Comparison of ENCODE assay signal across 13 mouse cellular contexts in genomic region chr11:80050088-80050487, GRCm38 (mm10). TPM values are rescaled to one million over a fixed set of nuclear protein-coding genes. Genes with fewer than 3 reads are reported as not detected.
DNase-seq lines count a peak whose midpoint lies in the region; ATAC-seq and TF ChIP-seq lines count a peak whose summit lies in the region.
"Had no signal": no experiment of that assay in that cellular context is flagged by ENCODE, and none has a peak within 500 bp of the region (broad histone marks: within the 10 kb centered on the region; RNA-seq: fewer than 3 reads in every experiment).

No protein-coding gene starts in this region.

- peak; percentile 71; the same call in 1 of the 2 replicates for ATAC-seq in kidney, embryonic 14.5 days (ENCODE audit: low FRiP score, low TSS enrichment)
- ATAC-seq: inflammation-experienced regulatory T-cells, adult 6 months had no signal

- H3K36me3 ChIP-seq in kidney, embryonic 14.5 days (ENCODE audit: control insufficient read depth, insufficient read depth, low read length), result peaks cover 37% of the 10 kb centered on the region
- peaks cover 67% of the 10 kb centered on the region for H3K36me3 ChIP-seq in thymus, adult 2 months (ENCODE audit: control insufficient read depth, insufficient read depth, low read length)

- no peak for TF ChIP-seq CTCF in layer of hippocampus, adult 2 months (conservative IDR thresholded peaks at IDR 0.05)
- no peak for TF ChIP-seq CTCF in thymus, adult 2 months (IDR thresholded peaks at IDR 0.05; ENCODE audit: borderline replicate concordance, control insufficient read depth, extremely low read depth, insufficient read depth, low read length, poor library complexity)

- H3K27ac ChIP-seq in kidney, embryonic 14.5 days (ENCODE audit: low read depth, low read length), result no peak overlapping the region
- no peak overlapping the region for H3K27ac ChIP-seq in layer of hippocampus, adult 2 months
- H3K27ac ChIP-seq in thymus, adult 2 months (ENCODE audit: control insufficient read depth, insufficient read depth, low read length), result no peak overlapping the region
- H3K27ac ChIP-seq: left cerebral cortex, adult 2 months had no signal

- no peak overlapping the region for H3K4me2 ChIP-seq in kidney, embryonic 14.5 days (replicated peaks; ENCODE audit: low read depth, low read length)

- no peak for TF ChIP-seq POLR2A in thymus, adult 2 months (IDR thresholded peaks at IDR 0.05; ENCODE audit: control insufficient read depth, extremely low read depth, insufficient read depth, low read length, poor library complexity)

- H3K4me1 ChIP-seq in kidney, embryonic 14.5 days (ENCODE audit: control insufficient read depth, insufficient read depth, low read length), result peaks cover 9% of the 10 kb centered on the region
- no peaks in the 10 kb centered on the region for H3K4me1 ChIP-seq in thymus, adult 2 months (replicated peaks; ENCODE audit: control insufficient read depth, insufficient read depth, low read length)

- H3K4me3 ChIP-seq in kidney, embryonic 14.5 days (ENCODE audit: low read length), result no peak overlapping the region
- no peak overlapping the region for H3K4me3 ChIP-seq in layer of hippocampus, adult 2 months
- no peak overlapping the region for H3K4me3 ChIP-seq in thymus, adult 2 months (ENCODE audit: control insufficient read depth, insufficient read depth, low read length)
- H3K4me3 ChIP-seq: left cerebral cortex, adult 2 months had no signal

- H3K9me3 ChIP-seq in kidney, embryonic 14.5 days (ENCODE audit: control insufficient read depth, low read length), result no peaks in the 10 kb centered on the region

- WGBS in kidney, embryonic 14.5 days, result 15% methylated on average over 2 of the region's 2 CpGs
- 85% methylated on average over 2 of the region's 2 CpGs for WGBS in thymus, adult 2 months

- DNase-seq in kidney, postnatal 14 days, result no peak
- peak; percentile 55 for DNase-seq in Muller cell, postnatal 12 days (ENCODE audit: inconsistent ontology term)
- peak; percentile 22 for DNase-seq in heart, adult 8-10 months (ENCODE audit: low spot score)
- DNase-seq in heart, postnatal 4 days, result peak; percentile 52
- no peak for DNase-seq in layer of hippocampus, adult 2 months (ENCODE audit: low spot score in 2 of 2)
- DNase-seq in cerebellum, adult 9-10 months, result no peak
- DNase-seq in thymus, adult 2 months, result no peak
- DNase-seq: cerebellum, adult 9-11 months; lung, postnatal 36 days; thymus, postnatal 25 days had no signal

- H3K27me3 ChIP-seq in kidney, embryonic 14.5 days (ENCODE audit: control insufficient read depth, insufficient read depth, low read length), result no peaks in the 10 kb centered on the region
- H3K27me3 ChIP-seq in thymus, adult 2 months (ENCODE audit: control insufficient read depth, insufficient read depth, low read length), result no peaks in the 10 kb centered on the region

- no peak overlapping the region for H3K9ac ChIP-seq in kidney, embryonic 14.5 days (ENCODE audit: low read depth, low read length)

RNA-seq across cellular contexts. Expression of gene Crlf3, which starts 30.7 kb away (rescaled TPM):
- polyA plus RNA-seq in kidney, embryonic 14.5 days (2014; fragmentation: Nextera tagmentation; extraction: Ambion mirVana), result 36.9 and 48.2 TPM in 2 replicates
- 10 to 100 TPM in 2 of 4 experiments, 1 to 10 TPM in 2; 9.0 to 14.9 (median 12.1) TPM for total RNA-seq in heart, adult 8-10 months (2022)
- 10 to 100 TPM; 24.0 to 25.4 TPM for total RNA-seq in heart, postnatal 4 days (2021)
- 10 to 100 TPM; 25.7 to 26.2 TPM for total RNA-seq in layer of hippocampus, adult 2 months (2021)
- 65.0 and 65.3 TPM in 2 replicates for polyA plus RNA-seq in thymus, adult 2 months (2012; rRNA removed)

RNA-seq across cellular contexts. Expression of gene Atad5, which starts 39.1 kb away (rescaled TPM):
- 12.3 and 15.8 TPM in 2 replicates for polyA plus RNA-seq in kidney, embryonic 14.5 days (2014; fragmentation: Nextera tagmentation; extraction: Ambion mirVana)
- total RNA-seq in heart, adult 8-10 months (2022), result under 1 TPM; 0.55 to 0.97 (median 0.69) TPM
- 1 to 10 TPM; 8.2 to 8.8 TPM for total RNA-seq in heart, postnatal 4 days (2021)
- 1 to 10 TPM; 3.6 to 4.2 TPM for total RNA-seq in layer of hippocampus, adult 2 months (2021)
- 3.6 and 5.1 TPM in 2 replicates for polyA plus RNA-seq in thymus, adult 2 months (2012; rRNA removed)

RNA-seq across cellular contexts. Expression of gene Suz12, which starts 57.2 kb away (rescaled TPM):
- 32.4 and 36.5 TPM in 2 replicates for polyA plus RNA-seq in kidney, embryonic 14.5 days (2014; fragmentation: Nextera tagmentation; extraction: Ambion mirVana)
- total RNA-seq in heart, adult 8-10 months (2022), result 10 to 100 TPM; 22.9 to 28.9 (median 25.0) TPM
- 10 to 100 TPM; 53.0 to 58.9 TPM for total RNA-seq in heart, postnatal 4 days (2021)
- 10 to 100 TPM; 43.1 to 45.4 TPM for total RNA-seq in layer of hippocampus, adult 2 months (2021)
- polyA plus RNA-seq in thymus, adult 2 months (2012; rRNA removed), result 14.7 and 17.3 TPM in 2 replicates

Comparison
In these comparisons a context has a peak if more than half of its experiments do, and no peak if none do; other contexts are left out.
1. DNase-seq: peak in Muller cell, postnatal 12 days (single experiment), heart, adult 8-10 months (single experiment) and heart, postnatal 4 days (single experiment); none in kidney, postnatal 14 days (single experiment), layer of hippocampus, adult 2 months (0 of 2), cerebellum, adult 9-10 months (single experiment) and thymus, adult 2 months (single experiment).